8 mouse cellular contexts compared by ENCODE assay signal in genomic region chr5:73256352-73257065, GRCm38 (mm10). TPM values are rescaled to one million over a fixed set of nuclear protein-coding genes. Genes with fewer than 3 reads are reported as not detected.
DNase-seq lines count a peak whose midpoint lies in the region; ATAC-seq lines count a peak whose summit lies in the region.

Gene Fryl, minus strand, starts transcription at chr5:73256619.

- H3K9me3 ChIP-seq in forebrain, embryonic 14.5 days (replicated peaks; ENCODE audit: control insufficient read depth, low read length), result no peaks in the 10 kb centered on the region
- no peaks in the 10 kb centered on the region for H3K9me3 ChIP-seq in neural tube, embryonic 15.5 days (replicated peaks)

- WGBS in forebrain, embryonic 14.5 days, result under 1% methylated on average over 44 of the region's 44 CpGs
- WGBS in neural tube, embryonic 15.5 days, result under 1% methylated on average over 44 of the region's 44 CpGs

- H3K36me3 ChIP-seq in forebrain, embryonic 14.5 days (ENCODE audit: control insufficient read depth, insufficient read depth, low read length), result no peaks in the 10 kb centered on the region
- no peaks in the 10 kb centered on the region for H3K36me3 ChIP-seq in neural tube, embryonic 15.5 days

- peak within 1 kb of the TSS; percentile 63 for H3K4me2 ChIP-seq in forebrain, embryonic 14.5 days (ENCODE audit: low read length)
- peak within 1 kb of the TSS; percentile 75 for H3K4me2 ChIP-seq in neural tube, embryonic 15.5 days

- intact Hi-C loops in heart, postnatal 14 days (cut with DNase I), result loop anchor here (5.0 kb wide), 2 partner anchors 124 to 126 kb away; no protein-coding TSS in a partner anchor

- peaks cover 17% of the 10 kb centered on the region for H3K4me1 ChIP-seq in forebrain, embryonic 14.5 days (ENCODE audit: control insufficient read depth, insufficient read depth, low read length)
- H3K4me1 ChIP-seq in neural tube, embryonic 15.5 days, result peaks cover 27% of the 10 kb centered on the region

- ATAC-seq in forebrain, embryonic 14.5 days, result peak; percentile 98
- ATAC-seq in neural tube, embryonic 15.5 days (ENCODE audit: low FRiP score), result peak; percentile 98

- H3K9ac ChIP-seq in forebrain, embryonic 14.5 days (ENCODE audit: low read length), result peak within 1 kb of the TSS; percentile 92
- peak within 1 kb of the TSS; percentile 98 for H3K9ac ChIP-seq in neural tube, embryonic 15.5 days (replicated peaks)

- H3K27ac ChIP-seq in forebrain, embryonic 14.5 days (ENCODE audit: low read depth, low read length), result peak within 1 kb of the TSS; percentile 96
- H3K27ac ChIP-seq in neural tube, embryonic 15.5 days (replicated peaks), result peak within 1 kb of the TSS; percentile 97

- H3K27me3 ChIP-seq in forebrain, embryonic 14.5 days (replicated peaks; ENCODE audit: control insufficient read depth, insufficient read depth, low read length), result no peaks in the 10 kb centered on the region
- H3K27me3 ChIP-seq in neural tube, embryonic 15.5 days (replicated peaks), result no peaks in the 10 kb centered on the region

- DNase-seq in ES-CJ7 (ENCODE audit: low read depth, low spot score), result peak; percentile 98
- peak; percentile 91 for DNase-seq in cerebellum, adult 11 months
- DNase-seq in forebrain, embryonic 14.5 days (ENCODE audit: low spot score), result peak; percentile 99
- peak; percentile 95 to 96 for DNase-seq in heart, postnatal 14 days
- peak; percentile 96 for DNase-seq in layer of hippocampus, adult 11-12 months (ENCODE audit: low spot score)
- DNase-seq in lung, adult 18-20 months, result peak; percentile 96 to 97
- peak; percentile 94 for DNase-seq in testis, postnatal 14 days (ENCODE audit: low spot score)

- H3K4me3 ChIP-seq in forebrain, embryonic 14.5 days (ENCODE audit: low read depth, low read length), result peak within 1 kb of the TSS; percentile 97
- H3K4me3 ChIP-seq in neural tube, embryonic 15.5 days (replicated peaks), result peak within 1 kb of the TSS; percentile 95

RNA-seq across cellular contexts. Expression of gene Fryl, which starts in this region (rescaled TPM):
- polyA plus RNA-seq in forebrain, embryonic 14.5 days (2014; fragmentation: Nextera tagmentation; extraction: Ambion mirVana), result 32.4 and 35.6 TPM in 2 replicates
- 10 to 100 TPM; 45.9 to 50.9 TPM for total RNA-seq in heart, postnatal 14 days (2021)
- polyA plus RNA-seq in neural tube, embryonic 15.5 days (2015; fragmentation: Nextera tagmentation; extraction: Ambion mirVana), result 37.0 and 37.8 TPM in 2 replicates

Comparison
In these comparisons a context has a peak if more than half of its experiments do, and no peak if none do; other contexts are left out.
1. Peak in every context shown above with its lines: DNase-seq, ATAC-seq, H3K4me3 ChIP-seq and H3K27ac ChIP-seq.